Mouse (Mus musculus) urinary bladder, postnatal 14 days (tissue): ENCODE measurements around the gene Abcc2.

Source experiments
- DNase-seq: peaks from one replicate; pipeline ENCODE4 v3.0.0; 2021; ENCODE audit warnings: low spot score

The Abcc2 gene

GRCm38 (mm10) chr19:43852837-43853545, 71.0 kb downstream of the Abcc2 start:
- DNase-seq, result no peak

DNA sequence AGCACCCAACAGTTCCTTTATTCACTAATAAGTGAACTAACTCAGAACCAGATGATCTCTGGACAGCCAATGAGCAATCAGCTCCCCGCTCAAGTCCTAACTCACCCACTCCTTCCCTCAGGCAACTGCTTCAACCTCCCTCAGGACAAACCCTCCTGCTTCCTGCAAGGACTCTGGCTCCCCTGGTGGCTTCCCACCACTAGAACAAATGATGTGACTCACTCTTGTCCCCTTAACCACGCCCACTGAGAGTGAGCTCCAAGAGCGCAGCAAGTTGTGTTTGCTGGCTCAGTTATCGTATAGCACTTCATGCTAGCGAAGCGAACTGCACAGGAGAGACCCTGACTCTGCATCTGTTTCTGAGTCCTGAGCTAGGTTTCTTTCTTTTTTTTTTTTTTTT, 75.4 kb downstream of the Abcc2 start:
- peak; percentile 39 for DNase-seq

GRCm38 (mm10) chr19:43870418-43870817, 88.4 kb downstream of the Abcc2 start:
- no peak for DNase-seq

DNA sequence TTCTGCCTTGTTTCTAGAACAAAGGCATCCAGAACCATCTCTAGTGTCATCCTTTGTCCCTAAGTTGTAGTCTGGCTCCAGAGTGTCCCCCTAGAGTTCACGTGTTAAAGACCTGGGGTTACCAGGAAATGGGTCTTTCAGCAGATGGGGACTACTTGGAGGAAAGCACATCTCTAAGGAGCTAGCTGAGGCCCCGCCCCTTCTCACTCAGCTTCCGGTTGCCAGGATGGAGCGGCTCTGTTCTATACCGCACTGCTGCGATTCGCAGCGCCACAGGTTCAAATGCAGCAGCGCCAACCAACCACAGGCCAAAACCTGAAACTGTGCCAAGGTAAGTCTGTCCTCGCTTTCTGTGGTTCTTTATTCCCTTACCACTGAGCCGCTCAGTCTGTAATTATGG, 92.4 kb downstream of the Abcc2 start:
- no peak for DNase-seq

DNA sequence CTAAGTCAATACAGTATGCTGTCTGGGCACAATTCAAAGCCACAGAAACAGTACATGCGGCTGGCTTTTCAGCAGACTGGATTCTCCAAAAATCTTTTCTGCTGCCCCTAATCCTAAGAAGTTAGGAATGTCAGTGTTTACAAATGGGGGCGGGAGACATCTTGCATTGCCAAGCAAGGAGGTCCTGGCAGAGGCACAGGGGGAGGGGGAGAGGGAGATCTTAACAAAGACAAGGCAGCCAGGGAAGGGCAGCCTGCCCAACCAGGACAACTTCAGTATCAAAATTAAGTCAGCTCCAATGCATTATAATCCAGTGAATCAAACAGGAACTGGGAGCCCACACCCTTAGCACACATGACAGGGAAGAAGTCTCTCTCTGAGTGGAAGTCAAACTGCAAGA, 94.0 kb downstream of the Abcc2 start:
- peak; percentile 72 for DNase-seq

GRCm38 (mm10) chr19:43877364-43877763, 95.4 kb downstream of the Abcc2 start:
- no peak for DNase-seq

DNA sequence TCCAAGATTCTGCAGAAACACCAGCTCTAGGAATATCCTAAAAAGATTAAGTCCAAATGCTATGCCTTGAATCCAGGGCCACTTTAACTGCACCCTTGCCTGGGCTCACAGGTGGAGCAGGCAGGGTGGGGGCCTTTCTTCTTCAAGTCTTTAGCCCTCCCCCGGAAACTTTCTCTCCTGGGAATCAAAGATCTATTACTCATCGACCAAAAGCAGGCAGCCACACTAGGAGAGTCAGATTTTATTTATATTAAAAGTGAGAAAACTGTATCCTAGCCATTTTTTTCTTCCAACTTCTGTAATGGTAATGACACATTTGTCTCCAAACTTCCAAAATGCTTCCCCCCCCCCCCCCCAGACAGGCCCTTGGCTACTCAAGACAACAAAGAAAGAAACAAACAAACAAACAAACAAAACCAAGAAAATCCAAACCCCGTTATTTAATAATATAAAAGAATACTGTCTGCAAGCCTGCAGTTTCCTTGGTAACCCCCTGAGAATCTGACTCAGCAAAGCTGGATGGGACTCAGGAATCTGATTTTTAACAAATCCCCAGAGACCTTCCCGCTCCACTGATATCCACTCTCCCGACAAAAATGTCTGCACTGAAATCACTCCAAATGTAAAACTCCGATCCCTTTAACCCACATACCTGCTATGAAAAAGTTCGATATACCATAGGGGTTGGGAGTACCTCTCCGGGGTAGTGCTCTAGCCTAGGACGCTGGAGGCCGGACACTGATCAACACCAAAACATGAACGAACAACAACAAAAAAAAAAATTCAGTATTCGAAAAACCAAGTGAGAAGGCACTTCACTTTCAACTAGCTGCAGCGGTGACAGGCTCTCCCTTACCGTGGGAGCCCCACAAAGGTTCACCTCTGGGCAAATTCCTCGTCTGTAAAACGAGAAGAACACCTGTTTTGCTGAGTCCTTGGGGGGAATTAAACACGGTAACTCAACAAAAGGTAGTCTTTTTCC, 96.4 kb downstream of the Abcc2 start:
- DNase-seq, result no peak

DNA sequence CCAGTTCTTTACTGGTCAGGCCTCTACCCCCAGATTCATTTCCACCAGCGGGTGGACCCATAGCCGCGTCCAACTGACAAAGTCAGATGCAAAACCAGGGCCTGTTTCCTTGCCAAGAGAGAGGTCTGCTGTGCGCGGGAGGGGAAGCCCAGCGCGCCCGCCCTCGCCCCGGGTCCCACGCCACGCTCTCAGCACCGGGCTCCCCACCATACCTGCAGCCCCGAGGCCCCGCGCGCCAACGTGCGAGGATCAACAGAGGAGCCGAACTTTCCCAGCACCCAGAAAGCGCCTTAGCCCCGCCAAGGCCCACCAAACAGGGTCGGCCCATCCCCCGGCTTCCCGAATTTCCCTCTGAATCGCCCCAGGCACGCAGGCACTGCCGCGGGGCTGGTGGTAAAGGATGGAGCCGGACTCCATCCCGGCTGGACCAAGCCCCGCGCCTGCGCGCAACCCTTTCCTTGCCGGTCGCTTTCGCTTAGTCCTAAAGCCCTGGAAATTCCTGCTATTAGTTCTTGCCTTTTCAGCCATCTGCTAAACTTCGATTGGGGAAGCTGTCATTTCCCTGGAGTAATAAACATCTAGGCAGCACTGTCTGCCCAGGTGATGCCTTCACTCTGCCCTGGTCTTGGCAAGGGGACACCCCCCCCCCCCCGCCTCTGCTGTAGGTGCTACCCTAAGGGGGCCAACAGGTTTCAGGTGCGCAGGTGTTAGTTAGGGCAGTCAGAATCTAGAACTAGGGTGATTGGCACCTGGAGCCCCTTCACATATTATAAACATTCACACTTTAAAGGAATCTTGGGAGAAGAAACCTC, 97.6 kb downstream of the Abcc2 start:
- DNase-seq, result peak; percentile 74

DNA sequence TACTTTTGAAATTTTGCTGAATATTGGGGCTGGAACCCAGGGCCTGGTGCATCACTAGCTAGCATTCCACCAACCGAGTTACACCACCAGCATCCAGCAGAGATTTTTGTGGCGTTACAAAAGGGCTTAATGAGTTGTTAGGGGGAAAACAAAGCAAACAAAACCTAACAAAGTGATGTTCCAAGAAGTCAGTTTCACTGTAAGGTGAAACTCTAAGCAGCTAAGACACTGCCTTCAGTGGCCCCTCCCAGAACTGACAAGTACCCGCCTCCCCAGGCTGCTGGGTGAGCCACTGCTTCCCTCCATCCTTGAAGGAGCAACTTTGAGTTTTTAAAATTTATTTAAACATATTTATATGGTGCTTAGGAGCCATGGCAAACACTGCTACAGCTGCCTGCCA, 98.4 kb downstream of the Abcc2 start:
- no peak for DNase-seq

- no peak for DNase-seq
These were observed 99.6 kb downstream of the Abcc2 start for GRCm38 (mm10) chr19:43881615-43882014.

- DNase-seq, result no peak
These were observed 101.0 kb downstream of the Abcc2 start for GRCm38 (mm10) chr19:43882895-43883573.

DNA sequence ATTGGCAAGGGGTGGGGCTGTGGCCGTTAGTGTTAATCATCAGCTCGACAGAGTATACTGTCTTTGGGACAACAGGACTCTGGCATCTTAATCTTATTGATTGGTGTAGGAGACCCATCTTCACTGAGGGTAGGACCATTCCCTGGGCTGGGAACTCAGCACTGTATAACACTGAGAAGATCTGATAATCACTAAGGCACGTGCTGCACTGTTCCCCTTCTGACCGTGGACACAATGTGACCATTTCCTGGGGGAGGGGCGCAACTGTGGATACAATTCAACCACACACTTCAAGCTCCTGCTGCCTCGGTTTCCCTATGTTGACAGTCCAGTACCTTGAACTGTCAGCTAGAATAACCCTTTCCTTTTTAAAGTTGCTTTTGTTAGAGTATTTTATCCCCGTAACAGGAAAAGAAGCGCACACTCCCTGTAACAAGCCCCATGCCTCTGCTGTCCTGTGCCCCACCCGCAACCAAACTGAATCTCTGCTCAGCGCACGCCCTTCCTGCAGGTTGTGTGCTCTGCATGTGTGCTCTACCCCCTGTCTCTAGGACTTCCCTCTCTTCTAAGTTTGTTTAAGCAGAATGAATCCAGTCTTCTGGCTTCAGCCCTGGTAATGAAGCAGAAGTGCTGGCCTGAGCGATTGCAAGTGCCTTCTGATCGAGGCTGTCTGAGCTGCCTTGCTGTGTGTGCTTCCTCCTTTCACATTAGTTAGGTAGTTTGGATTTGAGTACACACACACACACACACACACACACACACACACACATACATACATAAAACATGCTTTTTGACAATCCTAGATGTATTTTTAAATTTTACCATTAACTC, 102.9 kb downstream of the Abcc2 start:
- DNase-seq, result no peak

- DNase-seq, result no peak
These were observed 104.5 kb downstream of the Abcc2 start for GRCm38 (mm10) chr19:43886371-43887099.

GRCm38 (mm10) chr19:43887242-43887641, 105.2 kb downstream of the Abcc2 start:
- no peak for DNase-seq

DNA sequence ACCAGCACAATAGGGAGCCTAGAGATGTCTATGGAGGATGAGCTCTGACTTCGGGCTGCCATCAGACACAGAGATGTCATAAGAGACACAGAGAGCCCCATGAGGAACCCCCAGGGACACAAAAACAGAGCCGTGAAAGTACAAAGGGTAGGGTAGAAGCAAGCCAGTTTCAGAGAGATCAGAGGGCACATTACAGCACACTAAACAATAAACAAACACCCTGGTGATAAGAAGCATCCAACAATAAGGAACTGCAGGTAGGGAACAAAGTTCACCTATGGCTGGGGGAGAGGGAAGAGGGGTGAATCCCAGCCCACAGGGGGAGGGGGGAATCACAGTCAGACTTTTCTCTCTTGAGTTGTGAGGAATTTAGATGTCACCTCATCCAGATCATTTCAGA, 105.7 kb downstream of the Abcc2 start:
- no peak for DNase-seq
